Mouse (Mus musculus) adrenal gland, adult (tissue): ENCODE results near the gene Gm17428.
A peak's percentile ranks its signal among the peaks of the same experiment; 100 is the strongest.

Source experiments
- DNase-seq, 2 experiments: peaks; one replicate each; pipeline ENCODE4 v3.0.0; 2022 to 2023; ENCODE audit warnings: low spot score in 1 of 2; ENCODE audit not compliant: inconsistent age in 2 of 2

Gm17428 gene

DNA sequence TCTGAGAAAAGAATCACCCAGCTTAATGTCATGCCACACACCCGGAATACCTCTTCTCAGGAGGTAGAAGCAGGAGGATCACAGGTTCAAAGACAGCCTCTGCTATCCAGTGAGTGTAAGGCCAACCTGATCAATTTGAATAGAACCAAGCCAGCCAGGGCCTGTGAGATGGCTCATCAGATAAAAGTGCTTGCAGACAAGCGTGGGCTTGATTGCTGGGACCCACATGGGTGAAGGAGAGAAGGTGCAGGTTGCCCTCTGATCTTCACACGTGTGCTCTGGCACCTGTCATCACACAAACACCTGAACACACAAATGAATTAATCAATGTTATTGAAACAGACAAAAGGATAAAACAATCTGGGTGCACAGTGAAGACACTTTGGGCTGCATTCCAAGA, 29.8 kb downstream of the Gm17428 start:
- DNase-seq = no peak

DNA sequence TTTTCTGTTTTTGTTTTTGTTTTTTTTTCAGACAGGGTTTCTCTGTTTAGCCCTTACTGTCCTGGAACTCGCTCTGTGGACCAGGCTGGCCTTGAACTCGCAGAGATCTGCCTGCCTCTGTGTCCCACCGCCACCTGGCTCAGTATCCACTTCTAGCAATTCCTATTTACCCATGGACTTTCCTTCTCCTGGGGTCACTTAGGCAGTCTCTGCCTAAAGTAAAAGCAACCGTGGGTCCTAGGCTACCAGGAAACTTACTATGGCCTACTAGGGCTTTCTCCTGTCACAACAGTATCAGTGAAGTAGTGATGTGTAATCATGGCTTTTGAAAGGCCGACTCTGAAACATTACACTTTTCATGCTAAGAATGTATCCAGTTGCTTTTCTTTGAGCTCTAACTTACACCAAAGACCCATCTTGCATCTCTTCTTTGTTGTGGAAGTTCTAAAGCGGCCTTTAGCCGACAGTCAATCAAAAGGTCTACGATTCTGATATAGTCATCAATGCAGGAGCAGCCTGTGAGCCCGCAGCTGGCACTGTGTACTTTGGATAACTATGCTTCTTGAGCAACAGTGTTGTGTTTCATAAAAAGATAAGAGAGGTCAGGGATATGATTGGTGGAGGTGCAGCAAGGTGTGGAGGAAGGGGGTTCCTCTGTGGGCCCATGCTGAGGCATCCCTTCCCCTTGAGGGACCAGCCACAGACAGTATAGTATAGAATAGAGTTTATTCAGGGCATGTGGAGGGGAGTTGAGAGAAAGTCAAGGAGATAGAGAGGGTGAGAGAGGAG, 30.6 kb downstream of the Gm17428 start:
- no peak for DNase-seq

DNA sequence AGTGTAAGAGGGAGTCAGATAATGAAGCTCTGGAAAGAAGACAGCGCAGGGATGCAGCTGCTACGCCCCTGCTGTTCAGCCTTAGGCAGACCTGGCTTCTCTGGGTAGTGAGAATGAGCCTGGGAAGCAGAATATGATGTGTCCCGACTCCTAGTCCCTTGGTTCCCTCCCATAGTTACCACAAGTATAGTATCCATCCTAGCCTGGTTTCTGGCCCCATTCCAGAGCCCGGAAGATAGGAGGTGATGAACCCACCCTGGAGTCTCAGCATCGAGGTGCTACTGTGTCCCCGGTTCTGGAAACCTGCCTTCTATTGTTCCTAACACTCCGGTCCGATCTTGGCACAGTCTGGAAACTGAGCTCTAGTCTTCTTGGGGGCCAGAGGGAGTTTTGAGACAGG, 31.7 kb downstream of the Gm17428 start:
- DNase-seq = no peak

DNA sequence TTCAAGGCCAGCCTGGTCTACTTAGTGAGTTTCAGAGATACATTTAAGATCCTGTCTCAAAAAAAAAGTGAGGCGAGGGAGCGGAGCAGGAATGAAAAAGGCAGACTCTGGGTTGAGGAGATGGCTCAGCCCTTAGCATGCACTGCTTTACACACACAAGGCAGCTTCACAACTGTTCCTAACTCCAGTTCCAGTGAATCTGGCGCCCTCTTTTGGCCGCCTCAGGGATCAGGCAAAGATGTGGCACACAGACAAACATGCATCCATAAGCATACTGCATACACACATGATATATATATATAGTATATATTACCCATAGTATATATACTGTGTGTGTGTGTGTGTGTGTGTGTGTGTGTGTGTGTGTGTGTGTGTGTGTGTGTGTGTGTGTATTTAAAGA, 34.4 kb downstream of the Gm17428 start:
- DNase-seq = no peak

DNA sequence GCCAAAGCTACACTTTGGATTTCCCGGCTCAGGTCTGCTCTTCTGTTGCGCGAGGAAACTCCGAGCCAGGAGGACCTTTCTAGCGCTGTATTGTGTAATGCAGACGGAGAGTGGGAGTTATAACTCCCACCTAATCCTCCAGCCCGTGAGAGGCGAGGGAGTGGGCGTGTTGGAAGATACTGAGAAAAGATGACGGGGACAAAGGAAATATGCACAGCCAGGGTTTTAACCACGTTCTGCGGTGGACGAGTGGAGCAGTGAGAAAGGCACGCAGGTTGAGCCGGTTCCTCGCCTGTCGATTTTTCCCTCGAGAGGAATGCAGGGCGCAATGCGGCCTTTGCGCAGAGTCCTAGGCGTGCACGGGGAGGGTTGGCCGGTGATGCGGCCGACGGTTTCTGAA, 37.9 kb downstream of the Gm17428 start:
- DNase-seq = no peak

DNA sequence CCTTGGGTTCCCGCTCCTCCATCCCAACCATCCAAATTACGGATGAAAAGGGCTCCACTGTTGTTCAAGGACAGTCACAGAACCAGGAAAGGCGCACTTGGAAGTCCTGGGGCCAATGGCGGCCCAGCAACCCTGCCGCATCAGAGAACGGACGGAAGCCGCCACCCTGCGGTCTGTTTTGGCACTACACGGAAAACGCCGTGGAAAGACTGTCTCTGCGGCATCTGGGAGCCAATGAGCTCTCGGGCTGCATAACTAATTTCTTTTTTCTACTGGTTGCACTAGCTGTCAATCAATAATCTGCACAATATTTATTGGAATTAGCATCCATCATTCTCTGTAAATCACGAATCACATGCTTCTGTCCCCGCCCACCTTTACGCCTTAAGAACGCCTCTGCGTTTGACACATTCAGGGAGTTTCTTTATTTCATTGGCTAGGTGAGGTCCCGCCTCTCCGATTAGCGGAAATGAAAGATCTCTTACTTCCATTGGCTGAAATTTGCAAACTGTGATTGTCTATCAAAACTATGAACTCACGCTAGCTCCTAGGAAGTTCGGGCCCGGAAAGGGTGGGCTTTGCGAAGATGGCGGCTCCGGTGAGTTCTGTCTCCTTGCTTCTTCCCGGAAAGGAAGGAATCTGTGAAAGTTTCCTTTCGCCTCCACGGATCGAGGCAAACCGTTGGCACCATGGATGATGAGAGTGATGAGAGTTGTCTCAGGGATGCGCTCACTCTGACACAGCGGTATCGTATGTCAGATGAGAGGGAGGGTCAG, 38.4 kb downstream of the Gm17428 start, which contains the start of gene Ngdn:
Gene Ngdn, plus strand, starts transcription at position 464 of the 776 bp plus-strand sequence.
- peak; percentile 98 to 100 for DNase-seq

DNA sequence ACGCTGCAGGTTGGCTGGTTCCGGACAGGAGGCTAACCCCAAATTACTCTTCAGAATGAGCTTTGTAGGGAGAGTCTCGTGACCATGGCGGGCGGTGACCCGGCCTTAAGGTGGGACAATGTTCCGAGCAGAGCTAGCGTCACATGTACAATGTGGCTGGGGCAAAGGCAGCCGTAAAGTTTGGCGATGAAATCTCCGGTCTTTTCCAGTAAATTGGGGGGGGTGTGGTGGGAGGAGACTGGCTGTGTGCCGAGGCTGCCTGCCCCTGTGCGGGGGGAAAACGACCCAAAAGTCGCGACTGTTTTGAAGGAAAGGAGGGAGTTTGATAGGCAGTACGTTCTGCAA, 39.0 kb downstream of the Gm17428 start:
- no peak for DNase-seq

DNA sequence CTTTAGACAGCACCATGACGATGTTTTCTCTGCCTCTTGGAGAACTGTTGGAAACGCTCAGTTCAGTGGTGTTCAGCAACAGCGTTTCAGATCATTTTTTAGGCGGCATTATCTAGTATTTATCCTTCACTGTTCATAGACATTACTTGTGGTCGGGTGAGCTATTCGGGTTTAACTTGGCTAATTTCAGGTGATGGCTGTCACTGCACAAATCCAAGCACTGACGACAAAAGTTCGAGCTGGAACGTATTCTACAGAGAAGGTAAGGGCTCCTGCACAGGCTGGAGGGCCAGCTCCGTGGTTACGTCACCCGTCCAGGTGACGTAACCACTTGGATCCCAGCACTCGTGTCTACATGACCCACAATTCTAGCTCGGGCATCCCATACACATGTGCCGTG, 40.1 kb downstream of the Gm17428 start:
- no peak for DNase-seq

DNA sequence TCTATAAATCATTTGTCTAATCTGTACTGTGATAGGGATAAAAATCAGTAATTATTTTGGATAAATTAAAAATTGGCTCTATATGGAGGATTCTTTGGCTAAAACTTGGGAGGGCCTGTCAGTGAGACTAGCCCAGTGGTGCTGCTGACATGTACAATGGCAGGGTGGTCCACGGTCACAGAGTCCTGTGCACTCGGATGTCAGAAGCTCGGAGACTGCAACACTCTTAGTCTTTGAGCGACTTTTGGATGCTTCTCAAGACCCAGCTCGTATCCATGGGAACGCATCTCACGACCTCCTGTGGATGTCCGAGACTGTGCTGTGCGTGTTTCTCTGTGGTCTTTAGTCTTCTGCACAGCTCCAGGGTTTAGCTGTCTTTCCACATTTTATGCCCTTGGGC, 43.7 kb downstream of the Gm17428 start:
- no peak for DNase-seq

DNA sequence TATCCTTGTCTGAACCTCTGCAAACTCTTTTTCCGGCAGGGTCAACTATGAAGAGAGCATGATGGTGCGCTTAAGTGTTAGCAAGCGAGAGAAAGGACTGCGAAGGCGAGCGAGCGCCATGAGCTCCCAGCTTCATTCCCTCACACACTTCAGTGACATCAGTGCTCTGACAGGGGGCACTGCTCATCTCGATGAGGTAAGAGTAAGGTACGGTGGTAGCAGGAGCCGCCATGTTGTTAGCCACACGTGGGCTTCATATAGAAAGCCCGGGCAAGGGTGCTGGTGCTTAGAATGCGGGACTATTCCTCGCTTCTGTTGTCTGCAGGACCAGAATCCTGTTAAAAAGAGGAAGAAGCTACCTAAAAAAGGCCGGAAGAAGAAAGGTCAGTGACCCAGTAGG, 46.3 kb downstream of the Gm17428 start:
- no peak for DNase-seq

DNA sequence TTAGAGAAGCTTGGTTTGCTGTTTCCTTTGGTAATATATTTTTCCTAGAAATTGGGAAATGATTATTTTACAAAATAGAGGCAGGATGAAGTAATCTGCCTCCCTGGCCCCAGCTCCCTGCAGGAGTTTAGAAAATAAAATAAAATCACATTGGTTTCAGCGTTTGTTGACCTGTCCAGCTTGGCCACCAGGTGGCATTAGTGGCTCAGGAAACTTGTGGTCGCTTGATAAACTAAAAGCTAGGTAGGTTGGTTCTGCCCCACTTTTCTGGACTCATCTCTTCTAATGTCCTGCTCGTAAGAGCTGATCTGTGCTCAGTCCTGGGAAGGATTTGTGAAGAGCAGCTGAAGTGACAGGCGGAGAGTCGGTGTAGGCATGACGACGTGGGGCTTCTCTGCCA, 47.5 kb downstream of the Gm17428 start:
- peak; percentile 47 to 79 for DNase-seq

DNA sequence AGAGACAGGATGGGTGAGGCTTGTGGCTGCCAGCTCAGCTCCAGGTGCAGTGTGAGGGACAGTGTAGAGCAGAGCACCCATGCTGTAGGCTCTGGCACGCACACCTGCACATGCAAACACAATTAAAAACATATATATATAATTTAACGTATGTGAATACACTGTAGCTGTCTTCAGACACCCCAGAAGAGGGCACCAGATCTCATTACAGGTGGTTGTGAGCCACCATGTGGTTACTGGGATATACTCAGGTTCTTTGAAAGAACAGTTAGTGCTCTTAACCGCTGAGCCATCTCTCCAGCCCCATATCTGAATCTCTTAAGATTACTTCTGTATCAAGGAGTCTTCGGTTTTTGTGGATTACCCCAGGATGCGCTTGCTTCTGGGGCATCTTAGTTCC, 48.8 kb downstream of the Gm17428 start:
- DNase-seq = no peak
